Mouse (Mus musculus) thymus, postnatal 14 days (tissue): Measurements from ENCODE around the gene H2-DMb2.

Source experiments
- DNase-seq: peaks from one replicate; pipeline ENCODE4 v3.0.0; 2021

H2-DMb2 gene

DNA sequence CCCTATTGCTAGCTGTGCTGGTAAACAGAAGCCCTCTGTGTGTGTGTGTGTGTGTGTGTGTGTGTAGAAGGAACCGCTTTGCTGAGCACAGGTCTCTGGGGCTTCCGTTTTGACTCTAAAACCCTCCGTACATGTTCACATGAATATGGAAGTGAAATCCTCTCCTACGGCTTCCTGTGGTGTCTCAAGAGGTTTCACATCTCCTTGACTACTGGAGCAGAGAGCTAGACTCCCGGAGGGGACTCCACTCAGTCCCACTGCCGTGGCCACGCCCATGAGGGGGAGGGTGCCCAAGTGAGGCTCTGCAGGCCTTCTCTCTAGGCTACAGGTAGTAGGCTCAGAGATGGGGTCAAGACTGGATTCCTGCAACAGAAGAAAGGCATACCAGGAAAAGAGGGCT, at the start of gene H2-DMb2:
TSS of gene H2-DMb2 (plus strand) at position 275 of the 400 bp plus-strand sequence.
- peak; percentile 90 for DNase-seq

DNA sequence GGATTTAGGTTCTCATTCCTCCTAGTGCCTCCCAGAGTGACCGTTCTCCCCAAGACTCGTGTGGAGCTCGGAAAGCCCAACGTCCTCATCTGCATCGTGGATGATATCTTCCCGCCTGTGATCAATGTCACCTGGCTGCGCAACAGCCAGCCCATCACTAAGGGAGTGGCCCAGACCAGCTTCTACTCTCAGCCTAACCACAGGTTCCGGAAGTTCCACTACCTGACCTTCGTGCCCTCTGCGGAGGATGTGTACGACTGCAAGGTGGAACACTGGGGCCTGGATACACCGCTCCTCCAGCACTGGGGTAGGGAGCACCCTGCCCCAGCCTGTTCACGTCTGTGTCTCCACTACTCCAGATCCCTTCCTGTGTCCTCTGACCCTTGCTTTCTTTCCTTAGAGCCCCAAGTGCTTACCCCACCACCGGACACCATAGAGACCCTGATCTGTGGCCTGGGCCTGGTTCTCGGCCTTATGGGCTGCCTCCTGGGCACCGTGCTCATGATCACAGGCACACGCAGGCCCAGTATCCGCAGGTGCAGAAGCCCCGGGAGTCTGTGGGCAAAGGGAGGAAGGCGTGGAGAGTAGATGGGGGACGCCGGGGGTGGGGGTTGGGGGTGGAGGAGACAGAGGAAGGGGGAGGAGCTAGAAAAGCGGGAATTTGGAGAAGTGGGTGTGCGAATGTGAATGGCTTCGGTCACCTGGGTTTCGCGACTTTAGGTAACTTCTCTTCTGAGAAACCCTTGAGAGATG, 48.6 kb upstream of the H2-DMb2 start:
- peak; percentile 63 for DNase-seq

DNA sequence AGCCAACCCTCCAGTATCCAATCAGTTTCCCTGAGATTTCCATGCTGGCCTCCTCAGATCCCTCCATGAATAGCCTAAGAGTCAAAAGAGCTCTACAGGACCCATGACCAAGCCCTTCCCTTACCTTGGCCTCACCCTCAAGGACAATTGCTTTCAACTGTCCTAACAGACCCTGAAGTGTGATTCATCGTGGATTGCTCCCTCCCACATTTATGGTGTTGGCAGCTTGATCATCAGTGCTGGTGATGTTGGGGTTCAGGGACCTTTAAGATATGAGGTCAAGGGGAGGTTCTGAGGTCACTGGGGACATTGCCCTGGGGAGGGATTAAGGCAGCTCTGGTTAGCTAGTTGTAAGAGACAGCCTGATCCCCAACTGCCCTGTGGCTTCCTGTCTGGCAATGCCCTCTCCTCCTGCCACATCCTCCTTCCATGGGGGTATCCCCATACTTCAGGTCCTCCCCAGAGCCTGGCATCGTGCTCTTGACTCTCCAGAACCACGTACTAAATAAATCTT, 46.6 kb upstream of the H2-DMb2 start:
- no peak for DNase-seq

- DNase-seq, result no peak
Observed at GRCm38 (mm10) chr17:34097272-34097671, 45.8 kb upstream of the H2-DMb2 start.

DNA sequence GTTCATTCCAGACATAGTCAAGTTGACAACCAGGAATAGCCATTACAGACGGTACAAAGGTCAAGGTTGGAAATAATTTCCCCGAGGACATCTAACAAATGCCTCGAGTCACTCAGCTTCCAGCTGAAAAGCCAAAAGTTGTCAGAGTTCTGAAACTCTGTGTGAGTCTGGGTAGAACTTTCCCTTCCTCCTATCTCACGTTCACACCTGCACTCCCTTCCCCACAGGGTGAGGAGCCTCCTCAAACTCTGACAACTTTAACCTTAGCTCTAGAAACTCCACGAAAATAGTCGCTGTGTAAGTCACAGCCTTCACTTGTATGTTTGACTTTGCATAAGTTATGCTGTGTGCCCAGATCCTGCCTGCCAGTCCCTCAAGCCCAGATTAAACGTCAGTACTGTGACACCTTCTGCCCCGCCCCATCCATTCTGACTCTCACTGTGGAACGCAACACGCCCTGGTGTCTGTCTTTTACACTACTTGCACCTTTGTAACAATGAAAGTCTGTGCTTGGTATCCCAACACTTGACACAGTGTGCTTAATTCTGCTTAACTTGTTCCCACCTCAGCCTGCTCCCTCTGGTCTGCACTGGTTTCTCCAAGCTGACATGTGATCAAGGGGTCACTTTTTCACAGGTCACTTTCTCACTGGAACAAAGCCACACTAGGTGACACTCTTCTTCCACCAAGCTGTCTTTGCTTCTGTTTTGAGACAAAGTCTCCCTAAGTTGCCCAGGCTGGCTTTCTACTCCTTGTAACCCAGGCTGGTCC, 44.2 kb upstream of the H2-DMb2 start:
- no peak for DNase-seq

- no peak for DNase-seq
Observed at GRCm38 (mm10) chr17:34099531-34099930, 43.6 kb upstream of the H2-DMb2 start.

DNA sequence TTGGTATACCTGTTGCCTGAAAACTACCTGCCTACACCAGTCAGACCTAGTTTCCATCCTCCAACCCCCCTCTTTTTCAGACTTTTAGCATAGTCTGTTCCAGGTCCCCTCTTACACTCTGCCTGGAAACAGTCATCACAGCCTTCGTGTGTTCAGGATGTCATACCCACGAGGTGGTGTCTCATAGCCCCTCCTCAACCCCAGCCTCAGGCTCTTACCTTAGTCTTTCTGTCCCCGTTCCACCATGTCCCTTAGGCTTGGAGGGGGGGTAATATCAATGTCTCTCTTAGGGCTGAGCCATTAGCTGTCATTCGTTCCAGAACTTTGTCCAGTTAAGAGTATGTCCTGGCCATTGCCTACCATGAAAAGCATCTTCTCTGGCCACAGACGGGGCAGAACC, 41.9 kb upstream of the H2-DMb2 start:
- no peak for DNase-seq

DNA sequence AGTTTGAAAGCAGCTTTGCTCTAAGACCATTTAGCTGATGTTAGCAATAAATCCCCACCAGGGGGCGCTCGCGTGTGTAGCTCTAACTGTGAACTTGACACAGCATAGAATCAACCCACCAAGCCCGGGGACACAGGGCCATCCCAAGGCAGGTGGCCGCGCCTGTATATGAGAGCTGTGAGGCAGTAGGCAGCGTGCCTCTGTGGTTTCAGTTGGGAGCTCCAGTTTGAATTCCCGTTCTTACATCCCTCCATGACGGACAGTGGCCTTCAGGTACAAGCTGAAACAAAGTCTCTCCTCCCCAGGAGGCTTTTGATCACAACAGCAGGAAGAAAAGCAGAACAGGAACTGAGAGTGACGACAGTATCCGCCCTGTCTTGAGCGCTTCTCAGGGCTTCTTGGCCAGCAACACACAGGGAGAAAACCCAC, 41.5 kb upstream of the H2-DMb2 start:
- peak; percentile 98 for DNase-seq

- no peak for DNase-seq
Observed at GRCm38 (mm10) chr17:34102831-34103230, 40.3 kb upstream of the H2-DMb2 start.

DNA sequence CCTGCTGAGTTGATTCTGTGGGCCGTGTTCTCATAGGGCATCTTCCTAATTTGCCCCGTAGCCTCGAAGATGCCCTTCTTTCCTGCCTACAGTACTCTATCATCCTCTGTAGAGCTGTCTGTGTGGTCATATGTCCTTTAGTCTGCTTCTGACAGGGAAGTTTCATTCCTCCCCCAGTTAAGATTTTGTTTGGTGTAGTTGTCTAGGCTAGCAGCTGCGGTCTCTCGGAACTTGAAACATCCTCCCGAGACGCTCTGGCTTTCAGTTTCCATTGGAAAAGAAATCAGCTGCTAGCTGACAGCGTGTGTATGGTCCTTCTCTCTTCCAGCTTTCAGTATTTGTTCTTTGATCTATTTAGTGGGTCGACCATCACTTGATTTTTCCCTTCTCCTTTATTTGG, 38.3 kb upstream of the H2-DMb2 start:
- DNase-seq, result no peak

DNA sequence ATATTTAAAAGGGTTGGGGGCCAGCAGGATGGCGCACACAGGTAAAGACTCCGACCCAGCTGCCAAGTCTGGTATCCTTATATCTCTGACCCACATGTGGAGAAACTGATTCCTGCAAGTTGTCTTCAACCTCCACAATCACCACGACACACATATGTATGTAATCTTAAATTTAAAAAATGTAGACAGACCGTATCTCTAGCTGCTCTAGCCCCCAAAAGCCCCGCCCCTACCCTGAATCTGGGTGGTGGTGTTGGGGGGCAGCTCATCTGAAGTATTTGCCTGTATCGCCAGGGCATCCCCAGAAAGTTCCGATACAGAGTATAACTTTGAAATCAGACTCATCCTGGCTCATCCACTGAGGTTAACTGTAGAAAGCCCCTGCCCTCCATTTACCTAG, 36.6 kb upstream of the H2-DMb2 start:
- no peak for DNase-seq

DNA sequence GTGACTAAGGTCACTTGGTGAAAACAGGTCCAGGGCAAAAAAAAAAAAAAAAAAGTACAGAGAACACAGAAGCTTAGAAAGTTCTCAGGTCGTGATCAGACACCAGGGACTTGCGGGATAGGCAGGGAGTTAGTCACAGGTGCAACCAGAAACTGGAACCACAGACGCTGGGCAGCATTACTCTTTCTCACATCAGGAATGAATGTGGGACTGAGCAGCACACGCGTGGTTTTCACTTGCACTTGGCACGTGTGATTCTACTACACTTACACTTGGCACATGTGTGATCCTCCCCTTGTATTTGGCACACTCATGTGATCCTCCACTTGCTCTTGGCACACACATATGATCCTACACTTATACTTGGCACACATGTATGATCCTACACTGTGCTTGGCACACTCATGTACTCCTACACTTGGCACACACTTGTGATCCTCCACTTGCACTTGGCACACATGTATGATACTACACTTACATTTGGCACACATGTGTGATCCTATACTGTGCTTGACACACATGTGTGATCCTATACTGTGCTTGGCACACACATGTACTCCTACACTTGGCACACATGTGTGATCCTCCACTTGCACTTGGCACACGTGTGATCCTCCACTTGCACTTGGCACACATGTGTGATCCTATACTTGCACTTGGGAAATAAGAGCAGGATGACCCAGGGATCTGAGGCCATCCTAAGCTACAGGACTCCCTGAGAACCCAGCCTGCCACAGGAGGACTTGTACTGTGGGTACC, 35.8 kb upstream of the H2-DMb2 start:
- no peak for DNase-seq

- no peak for DNase-seq
Observed at GRCm38 (mm10) chr17:34108460-34108859, 34.6 kb upstream of the H2-DMb2 start.

GRCm38 (mm10) chr17:34109038-34109805, 33.9 kb upstream of the H2-DMb2 start:
- DNase-seq, result peak; percentile 57

DNA sequence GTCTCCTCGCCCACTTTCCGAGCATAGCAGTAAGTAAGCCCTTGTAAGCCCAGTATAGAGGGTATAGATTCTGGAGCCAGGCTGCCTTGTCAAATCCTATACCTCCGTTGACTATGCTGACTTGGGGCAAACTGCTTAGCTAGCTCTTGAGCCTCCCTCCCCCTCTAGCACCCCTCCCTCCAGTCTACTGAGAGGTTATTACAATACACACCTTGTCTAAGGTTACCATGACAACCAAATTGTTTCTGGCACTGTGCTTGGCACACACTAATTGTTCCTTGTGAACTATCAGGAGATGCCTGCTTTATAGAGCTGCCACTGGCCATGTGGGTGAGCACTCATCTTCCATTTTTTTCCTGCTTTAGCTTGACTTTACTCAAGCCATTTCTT, 33.3 kb upstream of the H2-DMb2 start:
- no peak for DNase-seq

DNA sequence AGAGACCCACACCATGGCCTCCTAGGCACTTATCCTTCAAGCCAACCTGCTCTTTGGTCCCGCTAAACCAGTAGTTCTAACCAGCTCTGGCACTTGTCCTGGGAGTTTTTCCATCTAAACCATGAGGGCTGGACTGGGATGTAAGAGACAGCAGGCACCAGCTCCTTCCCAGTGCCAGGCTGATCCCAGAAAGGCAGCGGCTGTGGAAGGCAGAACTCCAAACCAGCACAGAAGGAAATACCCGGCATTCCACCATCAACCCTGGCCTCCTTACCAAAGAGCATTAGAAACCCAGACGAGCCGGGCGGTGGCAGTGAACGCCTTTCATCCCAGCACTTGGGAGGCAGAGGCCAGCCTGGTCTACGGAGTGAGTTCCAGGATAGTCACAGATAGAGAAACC, 32.8 kb upstream of the H2-DMb2 start:
- DNase-seq, result no peak

- no peak for DNase-seq
Observed at GRCm38 (mm10) chr17:34114114-34114513, 29.0 kb upstream of the H2-DMb2 start.

GRCm38 (mm10) chr17:34116736-34117370, 26.3 kb upstream of the H2-DMb2 start:
- DNase-seq, result no peak

DNA sequence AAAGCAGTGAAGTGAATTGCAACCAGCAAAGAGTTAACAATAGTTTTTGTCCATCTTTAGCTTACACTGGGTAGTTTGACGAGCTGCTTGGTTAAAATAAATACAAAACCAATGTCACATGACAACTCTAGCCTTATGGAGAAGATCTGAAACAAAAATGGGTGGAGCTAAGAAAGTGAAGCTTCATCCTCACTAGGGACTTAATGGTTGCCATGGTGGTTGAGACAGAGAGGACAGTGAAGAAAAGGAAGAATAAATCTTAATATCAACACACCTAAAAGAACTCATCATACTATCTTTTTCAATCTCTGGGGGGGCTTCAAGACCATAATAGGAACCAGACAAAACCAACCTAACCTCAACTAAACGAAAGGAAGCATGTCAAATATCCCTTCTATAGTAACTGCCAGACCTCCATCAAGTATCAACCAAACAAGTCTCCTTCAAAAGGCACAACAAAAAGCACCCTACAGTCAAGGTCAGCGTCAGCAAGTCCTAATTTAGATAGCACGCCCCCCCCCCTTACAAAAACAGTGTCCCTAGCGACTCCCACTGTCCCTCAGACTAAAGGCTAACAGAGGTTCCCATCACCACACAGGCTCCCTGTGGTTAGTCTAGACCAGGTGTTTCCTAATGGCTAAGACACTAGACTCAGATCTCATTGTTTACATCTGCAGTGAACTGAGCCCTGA, 25.5 kb upstream of the H2-DMb2 start:
- no peak for DNase-seq

GRCm38 (mm10) chr17:34118113-34118872, 24.8 kb upstream of the H2-DMb2 start:
- DNase-seq, result peak; percentile 85

GRCm38 (mm10) chr17:34118873-34119248, 24.2 kb upstream of the H2-DMb2 start:
- DNase-seq, result no peak
